Mouse (Mus musculus) bone marrow, adult 2 months (tissue): ENCODE results near the gene Pdhb.

ENCODE experiments used
- CTCF ChIP-seq: fragments of 200-500 bp; IDR thresholded peaks from 2 replicates; pipeline ENCODE4 v1.5.1; 2011; ENCODE audit warnings: low read length, control low read depth; ENCODE audit not compliant: control insufficient read depth, insufficient read depth
- POLR2A ChIP-seq: fragments of 200-500 bp; IDR thresholded peaks from 2 replicates; pipeline ENCODE4 v1.6.1; 2011; ENCODE audit warnings: low read depth, mild to moderate bottlenecking, control low read depth, low read length, borderline replicate concordance; ENCODE audit not compliant: control insufficient read depth

DNA sequence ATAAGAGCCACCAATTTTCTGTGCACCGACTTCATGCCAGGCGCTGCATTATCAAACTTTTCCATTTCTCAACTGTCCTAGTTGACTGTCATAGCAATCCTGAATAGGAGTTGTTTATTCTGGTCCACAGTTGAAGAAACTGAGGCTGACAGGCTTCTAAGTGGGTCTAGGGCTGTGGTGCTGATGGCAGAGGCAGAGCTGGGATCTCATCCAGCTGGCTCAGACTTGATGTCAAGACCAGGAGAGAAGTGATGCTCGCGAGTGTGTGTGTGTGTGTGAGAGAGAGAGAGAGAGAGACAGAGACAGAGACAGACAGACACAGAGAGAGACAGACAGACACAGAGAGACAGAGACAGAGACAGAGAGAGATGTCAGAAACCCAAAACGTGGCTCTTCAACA is 27.9 kb upstream of the Pdhb start:
- TF ChIP-seq CTCF (no peak), POLR2A (no peak)
